Mouse (Mus musculus) myocyte (in vitro differentiated cells): ENCODE results near the gene Olfr839-ps1. TPM values are rescaled to one million over a fixed set of nuclear protein-coding genes. Genes with fewer than 3 reads are reported as not detected.

Source experiments
- H3K27me3 ChIP-seq: one replicate; pipeline ENCODE4 v1.6.1; 2011; ENCODE audit not compliant: control insufficient read depth, insufficient read depth, insufficient read length
- H3K36me3 ChIP-seq: one replicate; pipeline ENCODE4 v1.6.1; 2011; ENCODE audit not compliant: control insufficient read depth, insufficient read depth
- H3K4me2 ChIP-seq: one replicate; pipeline ENCODE4 v1.6.1; 2011; ENCODE audit warnings: low read depth, control low read depth
- H3K4me3 ChIP-seq: one replicate; pipeline ENCODE4 v1.5.1; 2011; ENCODE audit warnings: mild to moderate bottlenecking, control low read depth, moderate library complexity
- H3K79me2 ChIP-seq: one replicate; pipeline ENCODE4 v1.6.1; 2011; ENCODE audit not compliant: control insufficient read depth, insufficient read depth
- H3ac ChIP-seq: one replicate; pipeline ENCODE4 v1.6.1; 2011; ENCODE audit not compliant: control insufficient read depth, insufficient read length
- CEBPB ChIP-seq: IDR thresholded peaks from 2 replicates; pipeline ENCODE4 v1.6.1; 2011; ENCODE audit warnings: mild to moderate bottlenecking, moderate library complexity; ENCODE audit not compliant: poor library complexity, insufficient read depth, severe bottlenecking
- E2F4 ChIP-seq: IDR thresholded peaks from one replicate; pipeline ENCODE4 v1.6.1; 2011; ENCODE audit warnings: mild to moderate bottlenecking, control low read depth, moderate library complexity; ENCODE audit not compliant: insufficient read depth
- MAX ChIP-seq: IDR thresholded peaks from one replicate; pipeline ENCODE4 v1.6.1; 2011; ENCODE audit warnings: low read depth, mild to moderate bottlenecking, control low read depth
- MYOD1 ChIP-seq, 3 experiments: IDR thresholded peaks; one replicate each; pipeline ENCODE4 v1.6.1; 2011; ENCODE audit warnings: control low read depth in 2 of 3, low read depth in 2 of 3, mild to moderate bottlenecking in 2 of 3, moderate library complexity in 1 of 3; ENCODE audit not compliant: insufficient read length in 2 of 3, control insufficient read depth in 1 of 3
- MYOG ChIP-seq, 3 experiments: IDR thresholded peaks; one replicate each; pipeline ENCODE4 v1.6.1; 2011; ENCODE audit warnings: control low read depth in 2 of 3, low read depth in 2 of 3, mild to moderate bottlenecking in 2 of 3; ENCODE audit not compliant: insufficient read length in 2 of 3, control insufficient read depth in 1 of 3, insufficient read depth in 1 of 3
- POLR2A ChIP-seq: IDR thresholded peaks from one replicate; pipeline ENCODE4 v1.6.1; 2011; ENCODE audit warnings: low read depth, mild to moderate bottlenecking, control low read depth, moderate library complexity; ENCODE audit not compliant: insufficient read length
- POLR2AphosphoS2 ChIP-seq: IDR thresholded peaks from one replicate; pipeline ENCODE4 v1.6.1; 2011; ENCODE audit warnings: low read depth, control low read depth; ENCODE audit not compliant: insufficient read length
- REST ChIP-seq: IDR thresholded peaks from one replicate; pipeline ENCODE4 v1.6.1; 2011; ENCODE audit warnings: mild to moderate bottlenecking, control low read depth, moderate library complexity; ENCODE audit not compliant: insufficient read depth, insufficient read length
- SRF ChIP-seq: IDR thresholded peaks from one replicate; pipeline ENCODE4 v1.6.1; 2011; ENCODE audit warnings: low read depth; ENCODE audit not compliant: control insufficient read depth, insufficient read length
- TCF12 ChIP-seq: IDR thresholded peaks from one replicate; pipeline ENCODE4 v1.6.1; 2011; ENCODE audit warnings: mild to moderate bottlenecking, control low read depth; ENCODE audit not compliant: poor library complexity, insufficient read depth, severe bottlenecking
- TCF3 ChIP-seq: IDR thresholded peaks from one replicate; pipeline ENCODE4 v1.6.1; 2011; ENCODE audit warnings: low read depth, control low read depth; ENCODE audit not compliant: insufficient read length
- USF1 ChIP-seq: IDR thresholded peaks from one replicate; pipeline ENCODE4 v1.6.1; 2011; ENCODE audit warnings: low read depth, mild to moderate bottlenecking, control low read depth, moderate library complexity
- polyA plus RNA-seq: library from polyadenylated mRNA; unstranded; fragments of >200 nt; fragmentation: generic; extraction: Trizol; gene quantifications from one replicate; pipeline ENCODE4 v1.2.1, GENCODE M21; 2012; ENCODE audit warnings: missing spikeins

The Olfr839-ps1 gene
- polyA plus RNA-seq, result not detected

DNA sequence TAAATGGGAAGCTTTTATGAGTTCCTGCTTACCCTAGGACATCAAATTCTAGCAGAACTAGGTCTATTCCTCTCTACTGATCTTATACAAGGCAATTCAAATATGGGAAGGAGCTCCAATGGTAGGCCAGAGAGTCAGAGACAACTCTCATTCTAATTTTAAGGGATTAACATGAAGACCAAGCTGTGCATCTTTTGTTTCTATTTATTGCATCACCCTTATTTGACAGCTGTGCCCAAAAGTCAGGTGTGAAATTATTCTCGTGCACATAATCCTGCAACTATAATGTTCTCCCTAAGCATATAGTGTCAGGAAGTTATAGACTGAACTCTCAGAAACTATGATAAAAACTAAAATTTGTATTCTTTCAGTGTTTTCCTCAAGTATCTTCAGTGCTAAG lies at the start of gene Olfr839-ps1:
Gene Olfr839-ps1 (minus strand): TSS at position 101 of the 400 bp plus-strand sequence.
- Histone ChIP-seq H3K36me3 (no peaks in the 10 kb centered on the region), H3ac (no peak within 1 kb of the TSS), H3K27me3 (no peaks in the 10 kb centered on the region), H3K79me2 (no peaks in the 10 kb centered on the region), H3K4me3 (no peak within 1 kb of the TSS), H3K4me2 (no peak within 1 kb of the TSS)
- no peak for TF ChIP-seq REST
- TF ChIP-seq MYOD1 (IDR thresholded peaks at IDR 0.05; ENCODE audit: control insufficient read depth in 1 of 3, insufficient read length in 2 of 3, low read depth in 2 of 3), result no peak
- TF ChIP-seq POLR2AphosphoS2, result no peak
- no peak for TF ChIP-seq MYOG (IDR thresholded peaks at IDR 0.05; ENCODE audit: control insufficient read depth in 1 of 3, insufficient read depth in 1 of 3, insufficient read length in 2 of 3, low read depth in 2 of 3)
- no peak for TF ChIP-seq POLR2A
- no peak for TF ChIP-seq TCF12
- TF ChIP-seq SRF, result no peak
- no peak for TF ChIP-seq MAX
- no peak for TF ChIP-seq USF1
- TF ChIP-seq E2F4, result no peak
- TF ChIP-seq CEBPB, result no peak
- TF ChIP-seq TCF3, result no peak

- TF ChIP-seq REST, result no peak
- TF ChIP-seq CEBPB, result no peak
- TF ChIP-seq MYOG (IDR thresholded peaks at IDR 0.05; ENCODE audit: control insufficient read depth in 1 of 3, insufficient read depth in 1 of 3, insufficient read length in 2 of 3, low read depth in 2 of 3), result no peak
- TF ChIP-seq POLR2A, result no peak
- TF ChIP-seq TCF12, result no peak
- no peak for TF ChIP-seq MYOD1 (IDR thresholded peaks at IDR 0.05; ENCODE audit: control insufficient read depth in 1 of 3, insufficient read length in 2 of 3, low read depth in 2 of 3)
- no peak for TF ChIP-seq SRF
- Histone ChIP-seq H3ac (no peak within 1 kb of the TSS), H3K27me3 (no peaks in the 10 kb centered on the region), H3K4me2 (no peak within 1 kb of the TSS), H3K4me3 (no peak within 1 kb of the TSS), H3K79me2 (no peaks in the 10 kb centered on the region), H3K36me3 (no peaks in the 10 kb centered on the region)
These were observed 41.1 kb downstream of the Olfr839-ps1 start, which contains the start of gene Olfr837 for GRCm38 (mm10) chr9:19136017-19136416. Gene Olfr837 (plus strand): TSS chr9:19136317.

DNA sequence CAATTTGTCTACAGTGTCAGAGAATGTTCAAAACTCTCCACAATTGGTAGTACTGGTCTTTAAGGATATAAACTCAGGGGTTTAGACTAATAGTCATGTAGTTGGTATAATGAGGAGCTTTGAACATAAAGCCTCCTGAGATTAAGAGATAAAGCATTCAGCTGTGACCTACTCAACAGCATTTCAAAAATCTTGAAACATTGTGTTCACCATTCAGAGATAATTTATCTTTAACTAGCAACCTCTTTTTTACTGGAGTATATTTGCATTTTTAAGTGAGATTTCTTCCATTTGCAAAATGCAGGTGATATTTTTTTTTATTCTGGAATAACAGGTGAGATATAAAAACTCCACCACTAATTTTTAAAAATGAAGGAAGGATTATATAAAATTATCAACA lies 57.0 kb downstream of the Olfr839-ps1 start, which contains the start of gene Olfr836:
Gene Olfr836 (plus strand): TSS at position 301 of the 400 bp plus-strand sequence.
- Histone ChIP-seq H3K36me3 (no peaks in the 10 kb centered on the region), H3ac (no peak within 1 kb of the TSS), H3K4me2 (no peak within 1 kb of the TSS), H3K27me3 (no peaks in the 10 kb centered on the region), H3K79me2 (no peaks in the 10 kb centered on the region), H3K4me3 (no peak within 1 kb of the TSS)
- TF ChIP-seq MAX (no peak), CEBPB (no peak), SRF (no peak), USF1 (no peak), E2F4 (no peak), TCF12 (no peak), MYOG (IDR thresholded peaks at IDR 0.05; ENCODE audit: control insufficient read depth in 1 of 3, insufficient read depth in 1 of 3, insufficient read length in 2 of 3, low read depth in 2 of 3) (no peak), MYOD1 (IDR thresholded peaks at IDR 0.05; ENCODE audit: control insufficient read depth in 1 of 3, insufficient read length in 2 of 3, low read depth in 2 of 3) (no peak), REST (no peak)

Other genes starting within 250 kb of the Olfr839-ps1 start
- not detected for gene Olfr832, start 240.2 kb downstream of the Olfr839-ps1 start, polyA plus RNA-seq
- not detected for gene Olfr834, start 189.3 kb downstream of the Olfr839-ps1 start, polyA plus RNA-seq
- not detected for gene Olfr835, start 144.6 kb downstream of the Olfr839-ps1 start, polyA plus RNA-seq
- not detected for gene Olfr836, start 56.9 kb downstream of the Olfr839-ps1 start, polyA plus RNA-seq
- gene Olfr837, start 41.0 kb downstream of the Olfr839-ps1 start, polyA plus RNA-seq, result not detected
- gene Olfr843, start 74.7 kb upstream of the Olfr839-ps1 start, polyA plus RNA-seq, result not detected
- gene Olfr844, start 139.0 kb upstream of the Olfr839-ps1 start, polyA plus RNA-seq, result not detected
- gene Olfr845, start 159.1 kb upstream of the Olfr839-ps1 start, polyA plus RNA-seq, result not detected
- gene Olfr846, start 186.7 kb upstream of the Olfr839-ps1 start, polyA plus RNA-seq, result not detected
- gene Olfr847, start 201.4 kb upstream of the Olfr839-ps1 start, polyA plus RNA-seq, result 0.02 TPM